Mouse (Mus musculus) spleen, adult 2 months (tissue): ENCODE data around the gene Cox14. TPM values are rescaled to one million over a fixed set of nuclear protein-coding genes. Genes with fewer than 3 reads are reported as not detected.
"Not testable (repeated sequence)": the region's sequence is repeated elsewhere in the genome, so short reads cannot be mapped to it uniquely, and the experiment has no call there.

ENCODE experiments used
- DNase-seq, 2 experiments: peaks; one replicate each; pipeline versions ENCODE4 v3.0.0 to v3.0.0-alpha.2; 2012 to 2021; ENCODE audit warnings: low spot score in 2 of 2, low read depth in 1 of 2
- H3K27ac ChIP-seq: fragments of 200-500 bp; 2 replicates; pipeline ENCODE4 v1.5.1; 2012; ENCODE audit warnings: low read length, inconsistent platforms; ENCODE audit not compliant: insufficient read depth
- H3K27me3 ChIP-seq: fragments of 200-500 bp; 2 replicates; pipeline ENCODE4 v1.6.1; 2012; ENCODE audit warnings: mild to moderate bottlenecking, moderate library complexity, low read length, inconsistent platforms; ENCODE audit not compliant: control insufficient read depth, insufficient read depth
- H3K36me3 ChIP-seq: fragments of 200-500 bp; 2 replicates; pipeline ENCODE4 v1.6.1; 2012; ENCODE audit warnings: mild to moderate bottlenecking, low read length, inconsistent platforms; ENCODE audit not compliant: control insufficient read depth, insufficient read depth
- H3K4me1 ChIP-seq: fragments of 200-500 bp; 2 replicates; pipeline ENCODE4 v1.6.1; 2011; ENCODE audit warnings: inconsistent platforms; ENCODE audit not compliant: control insufficient read depth, insufficient read depth, insufficient read length
- H3K4me3 ChIP-seq: fragments of 200-500 bp; 2 replicates; pipeline ENCODE4 v1.5.1; 2011; ENCODE audit warnings: mild to moderate bottlenecking, inconsistent platforms; ENCODE audit not compliant: insufficient read depth, insufficient read length; ENCODE audit errors: extremely low read depth
- CTCF ChIP-seq: fragments of 200-500 bp; IDR thresholded peaks from 2 replicates; pipeline ENCODE4 v1.5.1; 2011; ENCODE audit warnings: mild to moderate bottlenecking, inconsistent platforms; ENCODE audit not compliant: insufficient read depth, insufficient read length, insufficient replicate concordance; ENCODE audit errors: extremely low read depth
- POLR2A ChIP-seq: fragments of 200-500 bp; IDR thresholded peaks from 2 replicates; pipeline ENCODE4 v1.6.1; 2011; ENCODE audit warnings: low read depth, low read length, inconsistent platforms
- WGBS: fragments of 180-500 bp; shearing (Covaris S2); methylation state at CpG from one replicate; pipeline ENCODE4 v1.1.7; 2018; 5-methylcytosine and 5-hydroxymethylcytosine counted together
- polyA plus RNA-seq: library from polyadenylated mRNA; depleted of rRNA; stranded (reverse); fragments of >200 nt; gene quantifications from 2 replicates; pipeline ENCODE4 v1.2.3, GENCODE M21; 2012

Gene Cox14
- polyA plus RNA-seq, 1 experiment, result 109 TPM

DNA sequence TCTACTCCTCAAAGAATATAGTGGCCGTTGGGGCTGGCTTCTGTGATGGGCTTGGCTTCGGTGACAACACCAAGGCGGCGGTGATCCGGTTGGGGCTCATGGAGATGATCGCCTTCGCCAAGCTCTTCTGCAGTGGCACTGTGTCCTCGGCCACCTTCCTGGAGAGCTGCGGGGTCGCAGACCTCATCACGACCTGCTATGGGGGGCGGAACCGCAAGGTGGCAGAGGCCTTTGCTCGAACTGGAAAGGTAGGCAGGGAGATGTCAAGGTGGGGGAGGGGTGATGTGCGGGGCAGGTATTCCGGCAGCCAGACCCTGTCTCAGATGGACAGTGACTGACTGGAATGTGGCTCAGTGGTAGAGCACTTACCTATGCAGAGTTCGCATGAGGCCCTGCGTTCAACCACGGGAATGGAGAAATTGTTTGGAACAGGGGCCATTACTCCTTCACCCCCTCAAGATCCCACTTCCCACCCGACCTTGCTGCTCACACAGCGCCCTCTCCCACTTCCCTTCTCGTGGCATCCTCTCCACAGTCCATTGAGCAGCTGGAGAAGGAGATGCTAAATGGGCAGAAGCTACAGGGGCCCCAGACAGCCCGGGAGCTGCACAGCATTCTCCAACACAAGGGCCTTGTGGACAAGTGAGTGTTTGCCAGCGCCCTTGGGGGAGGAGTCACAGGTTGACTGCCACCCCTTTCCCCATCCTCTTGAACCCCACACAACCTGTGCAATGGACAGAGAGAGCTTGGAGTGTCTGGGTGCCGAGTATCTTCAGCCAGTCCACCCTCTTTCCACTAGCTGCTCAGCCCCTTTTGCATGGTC is 3.3 kb upstream of the Cox14 start:
- no peak overlapping the region for H3K27ac ChIP-seq
- H3K4me1 ChIP-seq, result peaks cover 8% of the 10 kb centered on the region; the same call in 1 of the 2 replicates
- H3K4me3 ChIP-seq, result no peak overlapping the region
- no peaks in the 10 kb centered on the region for H3K36me3 ChIP-seq
- 83% methylated on average over 25 of the region's 25 CpGs for WGBS
- no peaks in the 10 kb centered on the region for H3K27me3 ChIP-seq
- no peak for DNase-seq
- TF ChIP-seq POLR2A, result no peak
- no peak for TF ChIP-seq CTCF

DNA sequence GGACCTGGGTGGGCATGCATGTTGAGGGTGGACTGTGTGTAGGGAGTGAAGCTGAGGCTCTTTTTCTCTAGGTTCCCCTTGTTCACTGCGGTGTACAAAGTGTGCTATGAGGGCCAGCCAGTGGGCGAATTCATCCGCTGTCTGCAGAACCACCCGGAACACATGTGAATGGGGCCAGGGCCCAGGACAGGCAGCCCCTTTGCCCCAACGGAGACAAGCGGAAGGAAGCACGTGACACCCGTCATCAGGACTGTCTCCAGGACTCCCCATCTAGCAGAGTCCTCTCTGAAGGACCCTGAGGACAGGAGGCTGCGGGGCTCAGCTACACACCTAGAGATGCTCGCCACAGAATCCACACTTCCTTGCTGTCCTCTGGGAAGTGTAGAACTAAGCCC is 2.3 kb upstream of the Cox14 start:
- H3K27me3 ChIP-seq, result no peaks in the 10 kb centered on the region
- TF ChIP-seq POLR2A, result no peak
- TF ChIP-seq CTCF, result no peak
- peaks cover under 1% of the 10 kb centered on the region for H3K36me3 ChIP-seq
- peak overlapping the region; percentile 59 for H3K27ac ChIP-seq
- peaks cover 8% of the 10 kb centered on the region; the same call in 1 of the 2 replicates for H3K4me1 ChIP-seq
- no peak for DNase-seq
- H3K4me3 ChIP-seq, result no peak overlapping the region
- 55% methylated on average over 10 of the region's 10 CpGs for WGBS

DNA sequence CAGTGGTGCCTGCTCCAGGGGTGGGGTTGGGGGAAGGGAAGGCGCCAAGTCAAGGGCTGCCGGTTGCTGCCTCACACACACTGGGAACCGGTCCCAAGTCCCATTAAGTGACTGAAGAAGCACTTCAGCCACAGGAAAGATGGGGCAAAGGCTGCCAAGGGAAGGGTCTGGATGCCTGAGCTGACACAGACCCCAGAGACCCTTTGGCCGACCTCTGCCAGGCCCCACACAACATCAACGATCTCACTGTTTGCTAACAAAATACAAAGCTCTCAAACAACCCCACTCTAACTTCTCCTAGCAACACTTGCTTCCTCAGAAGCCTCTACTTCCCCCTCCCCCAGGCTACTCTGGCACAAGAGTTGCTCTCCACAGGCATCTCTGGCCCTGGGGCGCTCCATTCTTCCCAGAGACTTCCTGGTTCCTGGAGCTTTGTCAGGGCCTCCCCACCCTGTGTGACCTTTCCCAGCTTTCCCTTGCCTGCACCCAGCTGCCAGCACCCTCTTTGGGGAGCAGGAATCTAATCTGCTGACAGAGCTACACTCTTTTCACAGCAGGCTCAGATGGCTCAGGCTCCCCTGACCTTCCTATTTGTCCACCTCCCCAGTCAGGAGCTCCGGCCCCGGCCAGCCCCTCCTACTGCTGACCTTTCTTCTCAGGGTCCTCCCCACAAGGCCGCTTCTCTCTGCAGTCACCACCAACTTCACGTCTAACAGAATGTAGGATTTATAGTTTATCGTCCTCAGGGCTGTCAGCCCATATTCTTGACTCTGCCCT is 1.7 kb upstream of the Cox14 start:
- DNase-seq, result no peak
- no peaks in the 10 kb centered on the region for H3K27me3 ChIP-seq
- H3K4me1 ChIP-seq, result peaks cover 8% of the 10 kb centered on the region; the same call in 1 of the 2 replicates
- 42% methylated on average over 11 of the region's 11 CpGs for WGBS
- H3K36me3 ChIP-seq, result peaks cover 2% of the 10 kb centered on the region
- H3K4me3 ChIP-seq, result no peak overlapping the region
- TF ChIP-seq POLR2A (no peak), CTCF (no peak)
- H3K27ac ChIP-seq, result peak overlapping the region; percentile 59

DNA sequence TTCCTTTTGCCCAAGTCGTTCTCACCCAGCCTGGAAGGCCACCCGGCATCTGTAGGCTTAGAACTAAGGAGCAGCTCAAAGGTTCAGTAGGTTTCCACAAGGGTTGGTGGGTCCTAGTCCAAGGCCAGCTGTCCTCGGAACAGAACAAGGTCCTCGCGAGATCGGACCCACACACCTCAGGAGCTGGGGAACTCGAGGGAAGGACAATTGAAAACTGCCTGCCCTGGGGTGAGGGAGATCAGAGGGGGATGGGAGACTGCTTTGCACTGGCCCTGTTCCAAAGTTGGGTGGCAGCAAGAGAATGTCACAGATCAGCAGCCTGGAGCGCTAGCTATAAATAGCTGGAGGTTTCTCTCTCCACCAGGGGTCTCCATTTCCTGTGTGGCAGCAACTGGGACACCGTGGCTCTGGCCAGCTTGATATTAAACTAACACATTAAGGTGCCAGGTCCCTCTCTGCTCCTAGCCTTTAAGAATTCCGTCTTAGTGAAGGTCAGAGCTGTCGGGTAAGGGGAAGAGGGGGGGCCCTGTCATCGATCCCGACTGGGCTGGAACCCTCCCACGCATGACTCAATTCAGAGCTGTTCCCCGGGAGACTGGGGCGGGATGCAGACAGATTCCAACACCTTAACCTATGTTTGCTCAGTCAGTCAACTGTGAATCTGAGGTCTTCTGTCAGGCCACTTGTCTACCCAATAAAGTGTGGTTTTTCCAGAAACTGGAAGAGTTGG is 961 bp upstream of the Cox14 start:
- Histone ChIP-seq H3K36me3 (peaks cover 2% of the 10 kb centered on the region), H3K4me3 (no peak overlapping the region)

DNA sequence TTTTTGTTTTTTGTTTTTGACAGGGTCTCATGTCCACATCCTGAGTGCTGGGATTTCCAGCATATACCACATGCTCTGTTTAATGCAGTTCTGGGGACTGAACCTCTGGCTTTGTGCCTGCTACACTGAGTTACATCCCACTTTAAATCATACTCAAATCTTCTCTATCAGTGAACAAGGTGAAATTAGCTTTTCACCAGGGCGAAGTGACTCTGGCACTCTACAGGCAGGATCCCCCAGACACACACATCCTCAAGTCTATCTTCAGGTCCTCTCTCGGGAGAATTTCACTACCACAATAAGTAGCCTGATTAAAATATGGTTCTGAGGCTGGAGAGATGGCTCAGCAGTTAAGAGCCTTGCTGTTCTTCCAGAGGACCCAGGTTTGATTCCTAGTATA is 1.1 kb downstream of the Cox14 start:
- no peak for DNase-seq
- Histone ChIP-seq H3K27me3 (no peaks in the 10 kb centered on the region), H3K27ac (no peak overlapping the region), H3K4me3 (no peak overlapping the region), H3K4me1 (peaks cover 8% of the 10 kb centered on the region; the same call in 1 of the 2 replicates), H3K36me3 (peaks cover 2% of the 10 kb centered on the region)
- 67% methylated on average over 2 of the region's 2 CpGs for WGBS
- TF ChIP-seq POLR2A, result no peak
- no peak for TF ChIP-seq CTCF

More for the DNA sequence above, 961 bp upstream of the Cox14 start:
- 16% methylated on average over 16 of the region's 16 CpGs for WGBS
- no peak for TF ChIP-seq POLR2A
- TF ChIP-seq CTCF, result peak; percentile 9; the same call in 1 of the 2 replicates
- peak in 1 of 2 experiments; percentile 20 for DNase-seq
- Histone ChIP-seq H3K4me1 (peaks cover 8% of the 10 kb centered on the region; the same call in 1 of the 2 replicates), H3K27ac (peak overlapping the region; percentile 59), H3K27me3 (no peaks in the 10 kb centered on the region)

DNA sequence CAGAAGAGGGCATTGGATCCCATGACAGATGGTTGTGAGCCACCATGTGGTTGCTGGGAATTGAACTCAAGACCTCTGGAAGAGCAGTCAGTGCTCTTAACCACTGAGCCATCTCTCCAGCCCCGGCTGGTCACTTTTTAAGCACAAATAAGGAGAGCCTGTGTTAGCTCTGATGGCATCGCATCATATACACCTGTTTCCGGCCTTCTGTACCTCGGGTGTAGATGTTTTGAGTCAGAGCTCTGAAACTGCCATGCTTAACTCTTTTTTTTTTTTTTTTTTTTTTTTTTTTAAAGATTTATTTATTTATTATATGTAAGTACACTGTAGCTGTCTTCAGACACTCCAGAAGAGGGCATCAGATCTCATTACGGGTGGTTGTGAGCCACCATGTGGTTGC is 1.6 kb downstream of the Cox14 start:
- not testable (repeated sequence) for H3K27me3 ChIP-seq
- WGBS, result 85% methylated on average over 4 of the region's 5 CpGs

More for the DNA sequence above, 1.6 kb downstream of the Cox14 start:
- H3K36me3 ChIP-seq, H3K4me3 ChIP-seq, H3K27ac ChIP-seq, H3K4me1 ChIP-seq, DNase-seq: not testable (repeated sequence)
